Mouse (Mus musculus) thymus, postnatal 10 days (tissue): Measurements from ENCODE around the gene Rps15.

Experiments
- DNase-seq, 2 experiments: peaks; one replicate each; pipeline ENCODE4 v3.0.0; 2021; ENCODE audit warnings: low spot score in 2 of 2

Gene Rps15

DNA sequence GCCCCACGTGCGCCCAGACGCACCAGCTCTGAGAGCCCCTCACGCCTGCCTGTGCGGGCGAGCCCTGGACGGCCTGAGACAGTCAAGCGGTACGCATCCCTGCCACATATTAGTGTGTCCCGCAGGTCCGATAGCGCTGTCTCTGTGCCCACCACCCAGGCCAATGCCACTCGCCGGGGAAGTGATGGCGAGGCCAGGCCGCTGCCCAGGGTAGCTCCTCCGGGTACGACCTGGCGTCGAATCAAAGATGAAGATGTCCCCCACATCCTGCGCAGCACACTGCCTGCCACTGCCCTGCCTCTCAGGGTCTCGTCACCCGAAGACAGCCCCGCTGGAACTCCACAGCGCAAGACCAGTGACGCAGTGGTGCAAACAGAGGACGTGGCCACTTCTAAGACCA is 23.1 kb downstream of the Rps15 start:
- DNase-seq, result no peak

DNA sequence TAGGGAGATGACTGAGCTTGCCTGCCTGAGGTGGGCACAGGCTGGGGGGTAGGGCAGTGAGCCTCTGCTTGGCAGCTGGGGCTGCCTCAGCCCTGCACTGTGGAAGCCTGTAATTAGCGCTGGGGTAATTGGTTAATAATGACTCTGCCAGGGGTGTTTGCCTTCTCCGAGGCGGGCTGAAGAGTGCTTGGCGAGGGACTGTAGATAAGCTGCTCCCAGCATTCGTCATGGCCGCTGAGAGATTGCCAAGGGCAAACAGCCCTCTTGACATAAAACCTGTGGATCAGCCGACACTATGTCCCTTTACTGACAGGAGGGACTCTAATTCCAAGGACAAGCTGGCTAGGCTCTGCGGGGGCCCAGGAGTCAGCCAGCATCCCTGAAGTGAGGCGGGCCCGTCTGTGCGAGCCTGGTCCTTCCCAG is 24.1 kb downstream of the Rps15 start:
- DNase-seq, result no peak

GRCm38 (mm10) chr10:80317011-80317410 is 24.8 kb downstream of the Rps15 start:
- DNase-seq, result no peak

DNA sequence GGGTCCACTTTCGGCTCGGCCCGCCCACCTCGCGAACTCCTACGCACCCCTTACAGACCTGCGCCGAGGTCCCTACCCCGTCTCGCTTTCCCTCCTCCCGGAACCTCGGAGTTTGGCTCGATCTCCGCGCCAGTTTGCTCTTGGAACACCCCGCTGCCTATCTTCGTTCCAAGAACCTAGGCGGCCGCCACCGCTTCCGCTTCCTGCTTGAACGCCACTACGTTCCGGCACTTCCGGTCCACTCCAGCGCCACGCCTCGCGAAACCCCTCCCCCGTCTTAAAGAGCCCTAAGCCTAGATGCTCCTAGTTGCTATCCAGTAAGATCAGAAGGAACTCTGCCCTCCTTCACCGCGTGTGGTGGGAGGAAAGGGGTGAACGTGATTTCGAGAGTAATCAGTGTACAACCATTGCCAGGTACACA is 28.1 kb downstream of the Rps15 start, which contains the start of gene 2310011J03Rik:
2310011J03Rik (minus strand) TSS at position 198 of the 421 bp plus-strand sequence.
- peak; percentile 85 to 88 for DNase-seq

DNA sequence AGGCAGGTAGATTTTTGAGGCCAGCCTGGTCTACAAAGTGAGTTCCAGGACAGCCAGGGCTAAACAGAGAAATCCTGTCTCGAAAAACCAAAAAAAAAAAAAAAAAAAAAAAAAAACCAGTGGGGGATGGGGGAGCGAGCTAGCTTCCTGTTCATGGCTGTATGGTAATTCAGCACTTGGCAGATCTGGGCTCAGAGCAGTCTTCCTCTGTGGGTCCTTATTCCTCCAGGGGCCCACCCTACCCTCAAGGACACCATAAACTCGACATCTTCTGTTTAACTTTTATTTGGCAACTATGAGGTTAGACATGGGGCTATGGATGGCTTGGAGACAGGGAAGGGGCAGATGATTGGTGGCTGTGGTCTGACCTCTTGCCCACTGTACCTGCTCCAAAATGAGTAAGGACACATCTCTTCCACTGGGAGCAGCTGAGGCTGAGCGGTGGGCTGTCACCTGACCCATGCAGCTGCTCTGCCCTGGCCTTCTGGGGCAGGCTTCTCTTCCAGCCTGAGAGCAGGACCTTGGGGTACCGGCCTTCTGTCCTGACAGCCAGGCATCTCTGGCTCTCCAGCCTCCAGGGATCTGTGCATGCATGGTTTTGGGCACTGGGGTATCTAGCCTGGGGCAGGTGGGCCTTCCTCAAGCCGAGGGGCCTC is 28.9 kb downstream of the Rps15 start:
- no peak for DNase-seq

GRCm38 (mm10) chr10:80321670-80322581 is 29.7 kb downstream of the Rps15 start:
- DNase-seq, result peak in 1 of 2 experiments; percentile 9

DNA sequence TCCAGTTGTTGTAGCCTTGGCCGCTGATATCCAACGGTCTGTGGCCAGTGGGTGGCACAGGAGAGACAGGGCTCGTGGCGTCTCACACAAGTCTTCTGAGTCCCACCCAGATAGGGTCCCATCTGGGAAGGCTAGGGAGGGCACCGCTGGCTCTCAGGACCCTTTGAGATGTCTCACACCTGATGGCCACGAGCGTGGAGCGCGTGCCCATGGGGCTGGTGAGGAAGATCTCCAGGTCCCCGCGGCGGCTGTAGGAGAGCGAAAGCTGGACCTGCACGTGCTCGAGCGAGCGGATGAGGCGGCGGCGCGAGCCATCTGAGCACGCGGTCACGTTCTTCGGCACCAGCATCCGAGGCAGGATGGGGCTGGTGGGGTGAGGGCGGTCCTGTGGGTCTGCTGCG is 30.6 kb downstream of the Rps15 start:
- peak in 1 of 2 experiments; percentile 14 for DNase-seq

DNA sequence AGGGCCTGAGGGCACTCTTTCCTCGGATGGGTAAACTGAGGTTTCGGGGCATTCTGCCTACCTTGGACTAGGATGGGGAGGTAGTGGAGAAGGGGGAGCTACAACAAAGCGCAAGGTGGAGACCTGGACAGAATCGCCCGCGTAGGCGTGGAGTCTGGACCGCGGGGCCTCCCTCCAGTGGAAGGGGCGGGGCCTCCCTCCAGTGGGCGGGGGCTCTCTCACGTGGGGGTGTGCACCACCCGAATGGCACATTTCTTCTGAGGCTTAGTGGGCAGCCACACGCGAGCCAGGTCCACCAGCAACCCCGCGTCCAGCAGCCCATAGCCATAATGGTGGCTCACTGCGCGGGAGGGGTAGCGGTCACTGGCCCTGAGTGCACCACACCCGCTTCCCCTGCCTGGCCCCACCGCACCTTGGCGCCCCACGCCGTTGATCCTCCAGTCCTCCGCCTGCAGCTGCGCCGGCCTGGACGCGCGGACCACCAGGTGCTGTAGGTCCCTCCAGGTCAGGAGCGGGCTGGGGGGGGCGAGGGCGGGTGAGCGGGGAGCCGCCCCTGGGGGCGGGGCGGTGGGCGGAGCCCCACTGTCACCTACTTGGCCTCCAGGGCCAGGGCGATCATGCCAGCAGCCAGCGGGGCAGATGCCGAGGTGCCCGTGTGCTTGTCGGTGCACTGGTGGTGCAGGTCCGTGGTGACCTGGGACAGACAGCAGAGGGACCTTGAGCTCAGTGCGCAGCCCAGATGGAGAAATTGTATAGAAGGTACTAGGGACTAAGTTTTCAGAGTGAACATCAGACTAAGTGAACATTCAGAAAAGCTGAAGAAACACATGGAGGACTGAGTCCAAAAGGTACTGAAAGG is 31.2 kb downstream of the Rps15 start:
- peak; percentile 37 to 53 for DNase-seq

- DNase-seq, result no peak
Observed at GRCm38 (mm10) chr10:80324120-80325037, 32.1 kb downstream of the Rps15 start.

DNA sequence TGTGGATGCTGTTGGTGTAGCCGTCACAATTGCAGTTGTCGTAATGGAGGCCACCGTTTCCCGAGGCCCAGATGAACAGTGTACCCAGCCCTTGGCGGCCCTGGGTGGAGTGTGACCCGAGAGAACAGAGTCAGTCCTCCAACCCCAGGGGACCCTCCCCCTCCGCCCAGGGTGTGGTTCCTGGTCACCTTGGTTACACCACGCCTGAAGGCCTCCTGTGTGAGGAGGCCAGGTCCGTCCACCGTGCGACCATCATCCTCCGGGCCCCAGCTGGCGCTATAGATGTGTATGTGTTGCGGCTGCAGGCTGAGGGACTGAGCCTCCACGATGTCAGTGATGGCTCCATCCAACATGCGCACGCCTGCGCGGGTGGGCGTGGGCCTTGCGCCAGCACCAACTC is 32.8 kb downstream of the Rps15 start:
- no peak for DNase-seq

DNA sequence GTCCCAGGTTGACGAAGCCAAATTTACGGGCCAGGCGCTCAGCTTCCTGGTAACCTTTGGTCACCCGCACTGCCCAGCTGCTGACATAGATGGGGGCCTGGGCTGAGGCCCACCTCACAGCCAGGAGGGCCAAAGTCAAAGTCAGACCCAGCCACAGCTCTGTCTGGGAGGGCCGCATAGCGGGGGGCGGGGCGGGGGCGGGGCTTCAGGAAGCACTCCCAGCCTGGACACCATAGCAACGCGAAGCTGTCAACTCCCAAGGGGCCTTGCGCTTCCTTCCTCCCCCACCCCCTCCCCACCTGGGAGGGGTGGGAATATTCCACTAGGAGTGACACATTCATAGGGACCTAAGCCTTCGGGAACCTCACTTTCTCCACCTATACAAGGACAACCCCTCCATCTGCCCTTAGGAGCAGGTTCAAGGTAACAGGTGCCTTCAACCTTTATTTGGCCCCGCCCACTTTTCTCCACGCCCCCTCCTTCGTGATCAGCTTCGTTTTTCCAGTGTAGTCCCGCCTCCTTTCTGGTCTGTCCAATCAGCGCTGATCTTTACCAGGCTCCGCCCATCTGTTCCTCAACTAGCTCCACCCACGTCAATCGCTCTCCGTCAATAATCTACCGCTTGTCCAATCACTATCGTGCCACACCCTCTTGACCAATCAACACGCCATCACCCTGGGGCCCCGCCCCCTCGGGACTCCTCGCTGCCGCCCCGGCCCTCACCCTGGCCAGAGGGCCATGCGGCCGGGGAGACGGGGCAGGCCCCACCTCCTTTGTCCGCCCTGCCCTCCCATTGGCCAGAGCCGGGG is 37.2 kb downstream of the Rps15 start, which contains the start of the genes Pcsk4 and Reep6:
Pcsk4 (minus strand) TSS at position 226 of the 809 bp plus-strand sequence.
Reep6 (plus strand) TSS at position 681 of the 809 bp plus-strand sequence.
- DNase-seq, result peak; percentile 56 to 57

DNA sequence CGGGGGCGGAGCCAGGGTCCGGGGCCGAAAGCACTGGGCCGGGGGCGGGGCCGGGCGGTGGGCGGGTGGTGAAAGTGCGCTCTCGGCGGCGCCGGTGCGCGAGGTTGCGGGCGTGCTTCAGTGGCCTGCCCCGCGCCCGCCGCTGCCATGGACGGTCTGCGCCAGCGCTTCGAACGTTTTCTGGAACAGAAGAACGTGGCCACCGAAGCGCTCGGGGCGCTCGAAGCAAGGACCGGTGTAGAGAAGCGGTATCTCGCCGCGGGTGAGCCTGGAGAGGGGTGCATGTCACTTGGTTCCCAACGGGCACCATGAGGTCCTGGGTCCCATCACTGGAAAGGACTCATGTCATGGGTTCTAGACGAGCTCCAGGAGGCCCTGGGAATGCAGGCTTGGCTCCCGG is 37.8 kb downstream of the Rps15 start:
- DNase-seq, result no peak

- DNase-seq, result no peak
Observed at GRCm38 (mm10) chr10:80330888-80331287, 38.6 kb downstream of the Rps15 start.

DNA sequence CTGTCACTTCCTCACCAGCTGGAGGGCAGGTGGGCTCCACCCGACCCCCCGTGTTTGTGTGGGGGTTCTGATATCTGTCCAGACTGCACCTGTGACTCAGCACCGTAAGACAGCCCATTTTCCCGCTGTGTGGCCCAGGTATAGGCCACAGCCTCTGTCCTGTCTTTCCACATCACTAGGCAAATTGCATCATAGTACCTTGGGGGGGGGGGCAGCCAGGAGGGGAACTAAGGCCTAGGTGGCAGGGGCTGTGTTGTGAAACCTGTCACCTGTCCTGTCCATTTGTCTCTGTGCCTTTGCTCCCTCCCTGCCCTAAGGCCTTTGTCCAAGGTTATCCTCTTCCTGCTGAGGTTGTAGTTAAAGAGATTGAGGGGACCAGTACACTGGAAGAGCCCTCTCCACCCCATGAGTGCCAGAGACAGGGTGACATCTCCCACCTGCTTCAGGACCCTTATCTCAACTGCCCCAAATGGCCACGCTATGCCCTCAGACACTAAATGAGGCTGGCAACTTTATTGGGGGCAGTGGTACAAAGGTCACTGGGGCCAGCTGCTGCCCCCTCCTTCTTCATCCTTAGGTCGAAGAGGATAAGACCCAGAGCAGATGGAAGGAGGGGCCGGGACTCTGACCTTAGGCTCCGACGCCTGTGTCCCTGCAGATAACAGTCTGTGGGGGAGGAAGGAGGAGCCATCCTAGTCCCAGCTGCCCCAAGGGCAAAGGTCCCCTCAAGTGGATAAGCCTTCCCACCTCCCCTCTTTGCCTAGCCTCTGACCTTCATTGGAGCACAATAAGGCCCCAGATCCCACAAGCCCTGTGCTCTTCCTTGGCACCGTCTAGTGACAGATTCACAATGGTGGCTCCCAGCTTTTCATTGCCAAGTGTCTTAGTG is 39.6 kb downstream of the Rps15 start:
- DNase-seq, result no peak

GRCm38 (mm10) chr10:80332525-80332989 is 40.3 kb downstream of the Rps15 start:
- no peak for DNase-seq

DNA sequence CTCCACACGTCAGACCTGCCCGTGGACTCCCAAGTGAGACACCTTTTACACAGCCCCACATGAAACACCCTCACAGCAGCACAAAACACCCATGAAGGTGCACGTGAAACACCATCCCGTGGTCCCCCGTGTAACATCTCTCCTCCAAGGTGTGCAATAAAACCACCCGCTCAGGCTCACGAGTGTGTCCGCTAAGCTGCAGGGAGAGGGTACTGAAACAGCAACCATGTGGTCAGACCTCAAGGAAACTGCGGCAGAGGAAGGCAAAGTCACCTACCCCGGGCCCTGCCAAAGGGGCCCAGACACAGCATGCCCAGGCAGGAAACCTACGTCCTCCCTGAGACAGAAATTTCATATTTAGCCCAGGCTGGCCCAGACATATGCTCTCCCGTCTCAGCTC is 44.0 kb downstream of the Rps15 start:
- no peak for DNase-seq

DNA sequence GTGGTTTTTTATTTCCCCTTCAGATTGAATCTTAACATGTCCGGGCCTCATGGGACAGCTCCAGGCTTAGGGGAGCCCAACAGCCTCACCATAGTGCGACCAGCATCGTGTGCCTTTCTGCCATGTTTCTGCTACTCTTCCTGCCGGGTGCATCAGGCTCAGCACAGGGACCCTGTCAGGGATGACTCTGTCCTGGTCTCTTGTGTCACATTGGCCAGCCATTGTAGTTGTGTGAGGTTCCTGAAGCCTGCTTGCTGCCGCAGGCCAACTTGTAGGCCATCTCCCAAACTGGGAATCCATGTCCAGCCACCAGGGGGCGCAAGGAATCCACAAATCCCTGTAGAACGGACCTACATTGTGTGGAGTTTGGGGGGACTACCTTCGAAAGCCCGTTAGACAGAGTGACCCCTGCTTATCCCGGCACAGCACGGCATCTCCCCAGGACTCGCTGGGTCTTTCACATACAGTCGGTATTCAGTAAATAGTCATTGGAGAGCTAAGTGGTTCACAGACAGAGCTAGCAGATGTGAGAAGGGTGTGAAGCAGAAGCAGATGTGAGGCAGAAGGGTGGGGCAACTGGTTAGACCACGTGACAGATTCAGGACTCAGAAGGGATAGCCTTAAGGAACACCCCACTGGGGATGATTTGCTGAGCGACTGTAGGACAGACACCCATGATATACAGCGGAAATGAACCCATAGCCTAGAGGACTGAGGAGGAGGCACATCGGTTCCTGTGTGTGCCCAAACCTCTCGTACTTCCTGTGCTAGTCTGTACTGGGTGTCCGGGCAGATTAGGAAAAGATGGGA is 47.9 kb downstream of the Rps15 start:
- peak; percentile 59 to 85 for DNase-seq

GRCm38 (mm10) chr10:80341026-80341425 is 48.8 kb downstream of the Rps15 start:
- no peak for DNase-seq
